Mouse (Mus musculus) embryo, embryonic 11.5 days (tissue): Measurements from ENCODE around the gene Asic2.

ENCODE experiments used
- DNase-seq: peaks from one replicate; pipeline ENCODE4 v3.0.0-alpha.2; 2012; ENCODE audit warnings: low read depth, low spot score

The Asic2 gene

GRCm38 (mm10) chr11:80918332-80918731 lies 1049.9 kb downstream of the Asic2 start:
- DNase-seq = no peak

- no peak for DNase-seq
Observed at GRCm38 (mm10) chr11:80917688-80918087, 1050.6 kb downstream of the Asic2 start.

- no peak for DNase-seq
Observed at GRCm38 (mm10) chr11:80913408-80914024, 1054.7 kb downstream of the Asic2 start.

GRCm38 (mm10) chr11:80912721-80913120 lies 1055.5 kb downstream of the Asic2 start:
- DNase-seq = no peak

- DNase-seq = no peak
Observed at GRCm38 (mm10) chr11:80907820-80908219, 1060.4 kb downstream of the Asic2 start.

GRCm38 (mm10) chr11:80906456-80906855 lies 1061.8 kb downstream of the Asic2 start:
- peak; percentile 34 for DNase-seq

- DNase-seq = no peak
Observed at GRCm38 (mm10) chr11:80904559-80904958, 1063.7 kb downstream of the Asic2 start.

GRCm38 (mm10) chr11:80903426-80903825 lies 1064.8 kb downstream of the Asic2 start:
- no peak for DNase-seq

- no peak for DNase-seq
Observed at GRCm38 (mm10) chr11:80902664-80903063, 1065.6 kb downstream of the Asic2 start.

- DNase-seq = no peak
Observed at GRCm38 (mm10) chr11:80900555-80900954, 1067.7 kb downstream of the Asic2 start.

- no peak for DNase-seq
Observed at GRCm38 (mm10) chr11:80895853-80896252, 1072.4 kb downstream of the Asic2 start.

- no peak for DNase-seq
Observed at GRCm38 (mm10) chr11:80889336-80890063, 1078.8 kb downstream of the Asic2 start.

GRCm38 (mm10) chr11:80887021-80887420 lies 1081.2 kb downstream of the Asic2 start:
- DNase-seq = no peak

- no peak for DNase-seq
Observed at GRCm38 (mm10) chr11:80886365-80886764, 1081.9 kb downstream of the Asic2 start.

GRCm38 (mm10) chr11:80884521-80885231 lies 1083.6 kb downstream of the Asic2 start:
- DNase-seq = no peak

- no peak for DNase-seq
Observed at GRCm38 (mm10) chr11:80882229-80882810, 1085.9 kb downstream of the Asic2 start.

- DNase-seq = no peak
Observed at GRCm38 (mm10) chr11:80878026-80878425, 1090.2 kb downstream of the Asic2 start.

- DNase-seq = no peak
Observed at GRCm38 (mm10) chr11:80877131-80877651, 1091.1 kb downstream of the Asic2 start.

GRCm38 (mm10) chr11:80872509-80873474 lies 1095.5 kb downstream of the Asic2 start:
- DNase-seq = peak; percentile 54

- DNase-seq = no peak
Observed at GRCm38 (mm10) chr11:80868039-80868438, 1100.2 kb downstream of the Asic2 start.

- no peak for DNase-seq
Observed at GRCm38 (mm10) chr11:80862941-80863340, 1105.3 kb downstream of the Asic2 start.
